Mouse (Mus musculus): ENCODE measurements around the gene Npr1.

- no peak for TF ChIP-seq CHD2 (IDR thresholded peaks at IDR 0.05; ENCODE audit: low read depth, low read length)
- no peak for TF ChIP-seq ZC3H11A (IDR thresholded peaks at IDR 0.05; ENCODE audit: borderline replicate concordance, low read depth, low read length)
These were observed 18.6 kb downstream of the Npr1 start for GRCm38 (mm10) chr3:90447123-90447494.
